Mouse (Mus musculus): ENCODE data around the gene Ppp2r5e. TPM values are rescaled to one million over a fixed set of nuclear protein-coding genes. Genes with fewer than 3 reads are reported as not detected.
A peak's percentile ranks its signal among the peaks of the same experiment; 100 is the strongest.
"Not testable (repeated sequence)": the region's sequence is repeated elsewhere in the genome, so short reads cannot be mapped to it uniquely, and the experiment has no call there.

Gene Ppp2r5e
- polyA plus RNA-seq, 1 experiment: 17.3 TPM

- peak overlapping the region; percentile 75 for H3K27ac ChIP-seq (ENCODE audit: insufficient read depth, low read depth, low read length)
- 65% methylated on average over 3 of the region's 3 CpGs for WGBS
Observed at GRCm38 (mm10) chr12:75492549-75493327, 103.3 kb downstream of the Ppp2r5e start.

DNA sequence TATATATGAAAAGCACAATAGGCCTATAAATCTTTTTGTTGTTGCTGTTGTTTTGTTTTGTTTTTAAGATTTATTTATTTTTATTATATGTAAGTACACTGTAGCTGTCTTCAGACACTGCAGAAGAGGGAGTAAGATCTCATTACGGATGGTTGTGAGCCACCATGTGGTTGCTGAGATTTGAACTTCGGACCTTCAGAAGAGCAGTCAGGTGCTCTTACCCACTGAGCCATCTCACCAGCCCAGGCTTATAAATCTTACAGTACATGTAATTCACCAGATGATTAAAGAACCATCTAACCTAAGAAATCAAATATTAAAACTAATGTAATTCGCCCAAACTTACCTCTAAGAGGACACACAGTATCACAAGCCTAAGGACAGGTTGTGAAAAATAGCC, 103.9 kb downstream of the Ppp2r5e start:
- not testable (repeated sequence) for H3K36me3 ChIP-seq (ENCODE audit: control insufficient read depth, insufficient read depth, low read length); H3K4me3 ChIP-seq (ENCODE audit: insufficient read depth, low read depth, low read length); H3K27me3 ChIP-seq (replicated peaks; ENCODE audit: control insufficient read depth, insufficient read depth, low read length)
- DNase-seq: peak; percentile 67
- 61% methylated on average over 3 of the region's 3 CpGs for WGBS
- Histone ChIP-seq H3K27ac (ENCODE audit: insufficient read depth, low read depth, low read length) (peak overlapping the region; percentile 75), H3K4me1 (ENCODE audit: control insufficient read depth, insufficient read depth, low read length) (peaks cover 17% of the 10 kb centered on the region)

More at GRCm38 (mm10) chr12:75492549-75493327, 103.3 kb downstream of the Ppp2r5e start:
- DNase-seq: no peak
- H3K36me3 ChIP-seq (ENCODE audit: control insufficient read depth, insufficient read depth, low read length): no peaks in the 10 kb centered on the region
- no peak overlapping the region for H3K4me3 ChIP-seq (ENCODE audit: insufficient read depth, low read depth, low read length)
- TF ChIP-seq CTCF (conservative IDR thresholded peaks at IDR 0.05; ENCODE audit: insufficient read depth, insufficient read length, low read depth, low read length): no peak
- TF ChIP-seq POLR2A (IDR thresholded peaks at IDR 0.05; ENCODE audit: low read depth, low read length): no peak
- peaks cover 16% of the 10 kb centered on the region for H3K4me1 ChIP-seq (ENCODE audit: control insufficient read depth, insufficient read depth, low read length)
- no peaks in the 10 kb centered on the region for H3K27me3 ChIP-seq (replicated peaks; ENCODE audit: control insufficient read depth, insufficient read depth, low read length)

DNA sequence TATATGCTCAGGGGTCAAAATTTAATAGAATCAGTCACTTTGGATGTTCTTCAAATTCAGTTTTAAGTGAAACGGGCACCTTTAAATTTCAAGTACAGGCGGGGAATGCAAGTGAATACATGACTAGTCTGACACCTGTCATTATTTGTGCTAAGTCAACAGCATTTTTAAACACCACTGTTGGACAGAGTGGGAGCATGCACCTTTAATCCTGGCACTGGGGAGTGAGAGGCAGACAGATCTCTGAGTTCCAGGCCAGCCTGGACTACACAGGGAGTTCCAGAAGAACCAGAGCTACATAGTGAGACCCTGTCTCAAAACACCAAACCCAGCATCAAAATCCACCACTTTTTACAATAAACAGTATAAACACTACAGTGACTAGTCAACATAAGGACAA, 108.5 kb downstream of the Ppp2r5e start:
- WGBS: 72% methylated on average over 2 of the region's 2 CpGs
- Histone ChIP-seq H3K4me1 (ENCODE audit: control insufficient read depth, insufficient read depth, low read length) (peaks cover 9% of the 10 kb centered on the region), H3K27me3 (replicated peaks; ENCODE audit: control insufficient read depth, insufficient read depth, low read length) (no peaks in the 10 kb centered on the region), H3K27ac (ENCODE audit: insufficient read depth, low read depth, low read length) (peak overlapping the region; percentile 70; the same call in 1 of the 2 replicates), H3K36me3 (ENCODE audit: control insufficient read depth, insufficient read depth, low read length) (no peaks in the 10 kb centered on the region), H3K4me3 (ENCODE audit: insufficient read depth, low read depth, low read length) (no peak overlapping the region)
- TF ChIP-seq CTCF (conservative IDR thresholded peaks at IDR 0.05; ENCODE audit: insufficient read depth, insufficient read length, low read depth, low read length) (no peak), POLR2A (IDR thresholded peaks at IDR 0.05; ENCODE audit: low read depth, low read length) (no peak)
- DNase-seq: no peak

- Histone ChIP-seq H3K27ac (ENCODE audit: insufficient read depth, low read depth, low read length) (peak overlapping the region; percentile 85), H3K27me3 (replicated peaks; ENCODE audit: control insufficient read depth, insufficient read depth, low read length) (no peaks in the 10 kb centered on the region), H3K36me3 (ENCODE audit: control insufficient read depth, insufficient read depth, low read length) (no peaks in the 10 kb centered on the region), H3K4me3 (ENCODE audit: insufficient read depth, low read depth, low read length) (no peak overlapping the region), H3K4me1 (ENCODE audit: control insufficient read depth, insufficient read depth, low read length) (peaks cover 7% of the 10 kb centered on the region)
- peak; percentile 57 for DNase-seq
- 70% methylated on average over 3 of the region's 3 CpGs for WGBS
- TF ChIP-seq CTCF (conservative IDR thresholded peaks at IDR 0.05; ENCODE audit: insufficient read depth, insufficient read length, low read depth, low read length) (no peak), POLR2A (IDR thresholded peaks at IDR 0.05; ENCODE audit: low read depth, low read length) (no peak)
Observed at GRCm38 (mm10) chr12:75486568-75487286, 109.3 kb downstream of the Ppp2r5e start.

GRCm38 (mm10) chr12:75482781-75483180, 113.3 kb downstream of the Ppp2r5e start:
- WGBS: 96% methylated on average over 3 of the region's 3 CpGs
- Histone ChIP-seq H3K27ac (ENCODE audit: insufficient read depth, low read depth, low read length) (no peak overlapping the region), H3K4me3 (ENCODE audit: insufficient read depth, low read depth, low read length) (no peak overlapping the region), H3K36me3 (ENCODE audit: control insufficient read depth, insufficient read depth, low read length) (no peaks in the 10 kb centered on the region), H3K4me1 (ENCODE audit: control insufficient read depth, insufficient read depth, low read length) (peaks cover 17% of the 10 kb centered on the region; the same call in 1 of the 2 replicates), H3K27me3 (replicated peaks; ENCODE audit: control insufficient read depth, insufficient read depth, low read length) (no peaks in the 10 kb centered on the region)
- TF ChIP-seq POLR2A (IDR thresholded peaks at IDR 0.05; ENCODE audit: low read depth, low read length) (no peak), CTCF (conservative IDR thresholded peaks at IDR 0.05; ENCODE audit: insufficient read depth, insufficient read length, low read depth, low read length) (no peak)
- no peak for DNase-seq

DNA sequence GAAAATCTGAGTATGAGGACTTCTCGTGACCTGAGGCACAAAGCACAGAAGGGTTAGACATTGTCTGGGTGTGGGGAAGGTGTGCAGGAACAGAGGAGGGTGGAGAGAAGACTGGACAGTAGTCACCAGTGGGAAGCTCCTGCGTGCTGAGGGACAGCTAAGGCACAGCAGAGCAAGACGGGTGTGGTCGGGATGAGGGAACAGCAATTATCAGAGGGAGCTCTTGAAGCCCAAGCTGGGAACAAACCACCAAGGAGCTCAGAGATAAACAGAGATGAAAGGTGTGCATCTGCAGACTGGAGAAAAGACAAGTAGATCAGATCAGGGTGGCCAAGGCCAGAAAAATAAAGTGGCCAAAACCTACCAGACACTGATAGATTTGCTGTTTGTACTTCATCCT, 114.0 kb downstream of the Ppp2r5e start:
- WGBS: 96% methylated on average over 4 of the region's 4 CpGs
- no peak overlapping the region for H3K27ac ChIP-seq (ENCODE audit: insufficient read depth, low read depth, low read length)
- H3K36me3 ChIP-seq (ENCODE audit: control insufficient read depth, insufficient read depth, low read length): no peaks in the 10 kb centered on the region; the same call in 1 of the 2 replicates
- TF ChIP-seq CTCF (conservative IDR thresholded peaks at IDR 0.05; ENCODE audit: insufficient read depth, insufficient read length, low read depth, low read length) (no peak), POLR2A (IDR thresholded peaks at IDR 0.05; ENCODE audit: low read depth, low read length) (no peak)
- no peak for DNase-seq
- peaks cover 22% of the 10 kb centered on the region for H3K4me1 ChIP-seq (ENCODE audit: control insufficient read depth, insufficient read depth, low read length)
- no peak overlapping the region for H3K4me3 ChIP-seq (ENCODE audit: insufficient read depth, low read depth, low read length)
- H3K27me3 ChIP-seq (replicated peaks; ENCODE audit: control insufficient read depth, insufficient read depth, low read length): no peaks in the 10 kb centered on the region

- Histone ChIP-seq H3K4me3 (ENCODE audit: insufficient read depth, low read depth, low read length) (no peak overlapping the region), H3K27ac (ENCODE audit: insufficient read depth, low read depth, low read length) (peak overlapping the region; percentile 72), H3K36me3 (ENCODE audit: control insufficient read depth, insufficient read depth, low read length) (no peaks in the 10 kb centered on the region; the same call in 1 of the 2 replicates), H3K4me1 (ENCODE audit: control insufficient read depth, insufficient read depth, low read length) (peaks cover 24% of the 10 kb centered on the region), H3K27me3 (replicated peaks; ENCODE audit: control insufficient read depth, insufficient read depth, low read length) (no peaks in the 10 kb centered on the region)
- peak; percentile 89 for DNase-seq
- 66% methylated on average over 8 of the region's 8 CpGs for WGBS
- TF ChIP-seq CTCF (conservative IDR thresholded peaks at IDR 0.05; ENCODE audit: insufficient read depth, insufficient read length, low read depth, low read length) (no peak), POLR2A (IDR thresholded peaks at IDR 0.05; ENCODE audit: low read depth, low read length) (no peak)
Observed at GRCm38 (mm10) chr12:75480031-75480430, 116.0 kb downstream of the Ppp2r5e start.

Data from kidney, adult 2 months (tissue).